Mouse (Mus musculus) stomach, embryonic 16.5 days (tissue): ENCODE results near the gene Ier5l. TPM values are rescaled to one million over a fixed set of nuclear protein-coding genes. Genes with fewer than 3 reads are reported as not detected.

Source experiments
- ATAC-seq: fragments of 200-750 bp; cut with Nextera tagmentation; 2 replicates; pipeline ENCODE4 v1.8.0; 2017; ENCODE audit warnings: moderate number of reproducible peaks, moderate TSS enrichment; ENCODE audit not compliant: insufficient read depth, low FRiP score
- H3K27ac ChIP-seq: fragments of 300-500 bp; sonication (generic); 2 replicates; pipeline ENCODE4 v1.5.1; 2014; ENCODE audit warnings: low read length
- H3K27me3 ChIP-seq: fragments of 300-500 bp; sonication (generic); 2 replicates; pipeline ENCODE4 v1.6.1; 2014; ENCODE audit warnings: low read length, control low read depth, mixed read lengths; ENCODE audit not compliant: control insufficient read depth, insufficient read depth
- H3K36me3 ChIP-seq: fragments of 300-500 bp; sonication (generic); 2 replicates; pipeline ENCODE4 v1.6.1; 2014; ENCODE audit warnings: low read length; ENCODE audit not compliant: control insufficient read depth, insufficient read depth
- H3K4me1 ChIP-seq: fragments of 300-500 bp; sonication (generic); 2 replicates; pipeline ENCODE4 v1.6.1; 2014; ENCODE audit warnings: low read length, control low read depth, mixed read lengths; ENCODE audit not compliant: control insufficient read depth, insufficient read depth
- H3K4me2 ChIP-seq: fragments of 300-500 bp; sonication (generic); 2 replicates; pipeline ENCODE4 v1.6.1; 2014; ENCODE audit warnings: low read depth, low read length, mixed read lengths
- H3K4me3 ChIP-seq: fragments of 300-500 bp; sonication (generic); replicated peaks from 2 replicates; pipeline ENCODE4 v1.5.1; 2014; ENCODE audit warnings: mild to moderate bottlenecking, low read length
- H3K9ac ChIP-seq: fragments of 300-500 bp; sonication (generic); 2 replicates; pipeline ENCODE4 v1.6.1; 2014; ENCODE audit warnings: low read length
- H3K9me3 ChIP-seq: fragments of 300-500 bp; sonication (generic); replicated peaks from 2 replicates; pipeline ENCODE4 v1.6.1; 2016; ENCODE audit warnings: low read length, control low read depth; ENCODE audit not compliant: control insufficient read depth
- WGBS: fragments of 180-500 bp; shearing (Covaris S2); extraction: QIAGEN DNeasy Blood & Tissue Kit; methylation state at CpG from one replicate; pipeline ENCODE4 v1.1.7; 2014; 5-methylcytosine and 5-hydroxymethylcytosine counted together
- polyA plus RNA-seq: library from polyadenylated mRNA; unstranded; fragments of >200 nt; fragmentation: Nextera tagmentation; extraction: Ambion mirVana; gene quantifications from 2 replicates; pipeline ENCODE4 v1.2.1, GENCODE M21; 2015

Ier5l gene
- polyA plus RNA-seq: 0.56 and 0.83 TPM in 2 replicates

- peak within 1 kb of the TSS; percentile 95 for H3K4me3 ChIP-seq
- under 1% methylated on average over 37 of the region's 37 CpGs for WGBS
- no peaks in the 10 kb centered on the region for H3K36me3 ChIP-seq
- no peaks in the 10 kb centered on the region for H3K9me3 ChIP-seq
- peak; percentile 90 for ATAC-seq
- peaks cover 25% of the 10 kb centered on the region; the same call in 1 of the 2 replicates for H3K4me1 ChIP-seq
- no peaks in the 10 kb centered on the region for H3K27me3 ChIP-seq
- peak within 1 kb of the TSS; percentile 76 for H3K4me2 ChIP-seq
- H3K27ac ChIP-seq: peak within 1 kb of the TSS; percentile 97
- H3K9ac ChIP-seq: peak within 1 kb of the TSS; percentile 99
These were observed at the start of gene Ier5l for GRCm38 (mm10) chr2:30474039-30474438. Gene Ier5l, minus strand, starts transcription at chr2:30474219.

- no peaks in the 10 kb centered on the region for H3K36me3 ChIP-seq
- H3K27ac ChIP-seq: no peak overlapping the region
- no peak overlapping the region for H3K9ac ChIP-seq
- no peaks in the 10 kb centered on the region for H3K27me3 ChIP-seq
- H3K4me1 ChIP-seq: peaks cover 4% of the 10 kb centered on the region
- no peak overlapping the region for H3K4me2 ChIP-seq
- no peaks in the 10 kb centered on the region for H3K9me3 ChIP-seq
- ATAC-seq: 0 out of 2 replicates have a peak, but pooled peaks have one; percentile 14
- 66% methylated on average over 8 of the region's 8 CpGs for WGBS
- H3K4me3 ChIP-seq: no peak overlapping the region
These were observed 49.7 kb upstream of the Ier5l start for GRCm38 (mm10) chr2:30523727-30524126.

- no peak overlapping the region for H3K4me3 ChIP-seq
- WGBS: 61% methylated on average over 16 of the region's 16 CpGs
- H3K4me1 ChIP-seq: no peaks in the 10 kb centered on the region
- H3K27ac ChIP-seq: no peak overlapping the region
- no peak; the same call in 1 of the 2 replicates for ATAC-seq
- H3K9me3 ChIP-seq: no peaks in the 10 kb centered on the region
- no peaks in the 10 kb centered on the region for H3K36me3 ChIP-seq
- no peak overlapping the region for H3K9ac ChIP-seq
- no peak overlapping the region for H3K4me2 ChIP-seq
- no peaks in the 10 kb centered on the region for H3K27me3 ChIP-seq
These were observed 36.8 kb upstream of the Ier5l start for GRCm38 (mm10) chr2:30510711-30511380.

- Histone ChIP-seq H3K9ac (no peak overlapping the region), H3K27me3 (no peaks in the 10 kb centered on the region), H3K36me3 (no peaks in the 10 kb centered on the region), H3K27ac (no peak overlapping the region), H3K9me3 (no peaks in the 10 kb centered on the region), H3K4me2 (no peak overlapping the region), H3K4me1 (peaks cover 11% of the 10 kb centered on the region; the same call in 1 of the 2 replicates), H3K4me3 (no peak overlapping the region)
- WGBS: 47% methylated on average over 11 of the region's 11 CpGs
- no peak for ATAC-seq
These were observed 33.2 kb upstream of the Ier5l start for GRCm38 (mm10) chr2:30507138-30507727.

GRCm38 (mm10) chr2:30503677-30504621, 29.9 kb upstream of the Ier5l start:
- no peak overlapping the region for H3K27ac ChIP-seq
- WGBS: 38% methylated on average over 23 of the region's 23 CpGs
- H3K4me1 ChIP-seq: peaks cover 11% of the 10 kb centered on the region; the same call in 1 of the 2 replicates
- H3K9me3 ChIP-seq: no peaks in the 10 kb centered on the region
- H3K9ac ChIP-seq: peak overlapping the region; percentile 46; the same call in 1 of the 2 replicates
- ATAC-seq: no peak
- no peaks in the 10 kb centered on the region for H3K36me3 ChIP-seq
- H3K4me3 ChIP-seq: no peak overlapping the region
- no peak overlapping the region for H3K4me2 ChIP-seq
- H3K27me3 ChIP-seq: no peaks in the 10 kb centered on the region

- Histone ChIP-seq H3K4me1 (peaks cover 11% of the 10 kb centered on the region; the same call in 1 of the 2 replicates), H3K27ac (no peak overlapping the region), H3K27me3 (no peaks in the 10 kb centered on the region), H3K4me2 (no peak overlapping the region), H3K9me3 (no peaks in the 10 kb centered on the region), H3K4me3 (no peak overlapping the region), H3K36me3 (no peaks in the 10 kb centered on the region), H3K9ac (peak overlapping the region; percentile 16; the same call in 1 of the 2 replicates)
- ATAC-seq: no peak
- 74% methylated on average over 7 of the region's 7 CpGs for WGBS
These were observed 27.7 kb upstream of the Ier5l start for GRCm38 (mm10) chr2:30501701-30502100.

GRCm38 (mm10) chr2:30495909-30496861, 22.2 kb upstream of the Ier5l start:
- H3K4me3 ChIP-seq: peak overlapping the region; percentile 41
- H3K9ac ChIP-seq: peak overlapping the region; percentile 55
- ATAC-seq: peak; percentile 93
- no peaks in the 10 kb centered on the region for H3K36me3 ChIP-seq
- peaks cover 7% of the 10 kb centered on the region for H3K4me1 ChIP-seq
- no peaks in the 10 kb centered on the region for H3K27me3 ChIP-seq
- H3K4me2 ChIP-seq: peak overlapping the region; percentile 60
- H3K9me3 ChIP-seq: no peaks in the 10 kb centered on the region
- 22% methylated on average over 22 of the region's 22 CpGs for WGBS
- H3K27ac ChIP-seq: no peak overlapping the region
